8 mouse cellular contexts compared by ENCODE assay signal in genomic region chr4:45320159-45320816, GRCm38 (mm10). TPM values are rescaled to one million over a fixed set of nuclear protein-coding genes. Genes with fewer than 3 reads are reported as not detected.
A peak's percentile ranks its signal among the peaks of the same experiment; 100 is the strongest.
DNase-seq lines count a peak whose midpoint lies in the region; ATAC-seq lines count a peak whose summit lies in the region.

No protein-coding gene starts in this region.

- peak; percentile 79 for DNase-seq in adrenal gland, adult 8-10 months
- peak; percentile 61 for DNase-seq in embryo, embryonic 11.5 days (ENCODE audit: low read depth, low spot score)
- peak; percentile 78 to 79 for DNase-seq in gastrocnemius, postnatal 36 days
- DNase-seq in left cerebral cortex, postnatal 25 days (ENCODE audit: low spot score in 2 of 2), result peak; percentile 91 to 93
- DNase-seq in mesoderm, embryonic 11.5 days (ENCODE audit: low read depth, low spot score), result peak; percentile 78
- peak; percentile 88 for DNase-seq in right cerebral cortex, postnatal 25 days
- peak; percentile 70 to 84 for DNase-seq in urinary bladder, postnatal 36 days (ENCODE audit: low spot score in 2 of 2)

- H3K4me1 ChIP-seq in intestine, embryonic 15.5 days (replicated peaks), result peaks cover 4% of the 10 kb centered on the region; the same call in 1 of the 2 replicates

- H3K9ac ChIP-seq in intestine, embryonic 15.5 days, result peak overlapping the region; percentile 89

- under 1% methylated on average over 56 of the region's 56 CpGs for WGBS in intestine, embryonic 15.5 days

- H3K27ac ChIP-seq in intestine, embryonic 15.5 days, result peak overlapping the region; percentile 91

- ATAC-seq in intestine, embryonic 15.5 days, result peak; percentile 94

- H3K4me2 ChIP-seq in intestine, embryonic 15.5 days (replicated peaks), result peak overlapping the region; percentile 69

- intact Hi-C loops in gastrocnemius, postnatal 36 days (cut with DNase I), result no loop called here
- intact Hi-C loops in left cerebral cortex, postnatal 25 days (cut with DNase I), result loop anchor here (1.0 to 2.0 kb wide), 2 partner anchors 21 to 23 kb away; partner anchors contain the start of gene Trmt10b

- peaks cover 13% of the 10 kb centered on the region; the same call in 1 of the 2 replicates for H3K36me3 ChIP-seq in intestine, embryonic 15.5 days

- H3K27me3 ChIP-seq in intestine, embryonic 15.5 days (replicated peaks), result 0 out of 2 replicates have a peak, but pooled peaks cover 1% of the 10 kb centered on the region

- peak overlapping the region; percentile 92 for H3K4me3 ChIP-seq in intestine, embryonic 15.5 days (replicated peaks)

- no peaks in the 10 kb centered on the region for H3K9me3 ChIP-seq in intestine, embryonic 15.5 days

RNA-seq across cellular contexts. Expression of gene Dcaf10, which starts 21.6 kb away (rescaled TPM):
- total RNA-seq in adrenal gland, adult 8-10 months (2022), result 10 to 100 TPM; 25.4 to 31.5 (median 27.6) TPM
- total RNA-seq in gastrocnemius, postnatal 36 days (2021), result 1 to 10 TPM; 8.8 to 9.0 TPM
- 9.3 and 9.5 TPM in 2 replicates for polyA plus RNA-seq in intestine, embryonic 15.5 days (2015; fragmentation: Nextera tagmentation; extraction: Ambion mirVana)
- 10 to 100 TPM; 18.4 to 19.1 TPM for total RNA-seq in left cerebral cortex, postnatal 25 days (2021)

RNA-seq across cellular contexts. Expression of gene Exosc3, which starts 22.2 kb away (rescaled TPM):
- total RNA-seq in adrenal gland, adult 8-10 months (2022), result 10 to 100 TPM; 22.9 to 40.8 (median 30.9) TPM
- 10 to 100 TPM in 1 of 2 experiments, 1 to 10 TPM in 1; 7.4 to 10.3 TPM for total RNA-seq in gastrocnemius, postnatal 36 days (2021)
- polyA plus RNA-seq in intestine, embryonic 15.5 days (2015; fragmentation: Nextera tagmentation; extraction: Ambion mirVana), result 75.4 and 90.4 TPM in 2 replicates
- total RNA-seq in left cerebral cortex, postnatal 25 days (2021), result 10 to 100 TPM; 14.9 to 16.9 TPM

RNA-seq across cellular contexts. Expression of gene Trmt10b, which starts 23.4 kb away (rescaled TPM):
- 10 to 100 TPM in 3 of 4 experiments, 1 to 10 TPM in 1; 8.0 to 15.0 (median 12.7) TPM for total RNA-seq in adrenal gland, adult 8-10 months (2022)
- 1 to 10 TPM; 4.0 to 5.4 TPM for total RNA-seq in gastrocnemius, postnatal 36 days (2021)
- polyA plus RNA-seq in intestine, embryonic 15.5 days (2015; fragmentation: Nextera tagmentation; extraction: Ambion mirVana), result 13.0 and 13.7 TPM in 2 replicates
- 10 to 100 TPM; 12.7 to 15.8 TPM for total RNA-seq in left cerebral cortex, postnatal 25 days (2021)

Comparison
In these comparisons a context has a peak if more than half of its experiments do, and no peak if none do; other contexts are left out.
1. Peak in every context shown above with its lines: DNase-seq, ATAC-seq, H3K4me3 ChIP-seq and H3K27ac ChIP-seq.